Mouse (Mus musculus) left cerebral cortex, adult 18-20 months (tissue): Measurements from ENCODE around the gene Hsd11b2. TPM values are rescaled to one million over a fixed set of nuclear protein-coding genes. Genes with fewer than 3 reads are reported as not detected.
A peak's percentile ranks its signal among the peaks of the same experiment; 100 is the strongest.
"Not testable (repeated sequence)": the region's sequence is repeated elsewhere in the genome, so short reads cannot be mapped to it uniquely, and the experiment has no call there.

ENCODE experiments used
- DNase-seq, 2 experiments: peaks; one replicate each; pipeline ENCODE4 v3.0.0; 2021 to 2022; ENCODE audit warnings: low spot score in 2 of 2, mixed read lengths in 1 of 2
- total RNA-seq, 2 experiments: library from RNA; stranded (reverse); gene quantifications; 2 replicates each; pipeline ENCODE4 v1.2.3; 2021

The Hsd11b2 gene
- total RNA-seq, 2 experiments from 2014 or later, result not detected

- DNase-seq, result no peak
Observed at GRCm38 (mm10) chr8:105552032-105552431, 33.5 kb downstream of the Hsd11b2 start.

GRCm38 (mm10) chr8:105552824-105553223 lies 34.3 kb downstream of the Hsd11b2 start:
- no peak for DNase-seq

GRCm38 (mm10) chr8:105554087-105554486 lies 35.5 kb downstream of the Hsd11b2 start:
- peak; percentile 58 to 69 for DNase-seq

GRCm38 (mm10) chr8:105555230-105555629 lies 36.7 kb downstream of the Hsd11b2 start:
- no peak for DNase-seq

- DNase-seq, result no peak
Observed at GRCm38 (mm10) chr8:105562863-105563262, 44.3 kb downstream of the Hsd11b2 start.

GRCm38 (mm10) chr8:105563871-105564270 lies 45.3 kb downstream of the Hsd11b2 start:
- DNase-seq, result no peak

GRCm38 (mm10) chr8:105564573-105565229 lies 46.1 kb downstream of the Hsd11b2 start:
- DNase-seq, result not testable (repeated sequence)

DNA sequence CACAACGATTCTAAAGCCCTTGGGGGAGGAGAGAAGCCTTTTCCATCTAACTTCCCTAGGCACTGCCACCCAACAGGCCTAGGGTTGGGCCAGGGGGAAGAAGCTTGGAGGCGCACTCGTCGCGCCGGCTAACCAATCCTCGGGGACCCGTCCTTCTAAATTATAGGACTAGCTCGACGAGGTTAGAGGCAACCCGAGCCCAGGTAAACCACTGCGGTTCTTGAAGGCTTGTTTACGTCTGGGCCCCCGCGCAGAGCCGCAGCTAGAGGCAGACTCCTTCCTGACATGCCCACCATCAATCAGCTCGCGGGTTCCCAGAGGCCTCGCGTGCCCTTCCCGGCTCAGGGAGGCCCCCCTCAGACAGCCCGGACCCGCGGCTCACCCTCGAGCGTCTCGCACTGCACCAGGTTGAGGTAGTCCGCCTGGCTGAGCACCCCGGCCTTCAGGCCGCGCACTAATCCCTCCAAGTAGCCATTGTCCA lies 46.9 kb downstream of the Hsd11b2 start:
- peak in 1 of 2 experiments; percentile 21 for DNase-seq

DNA sequence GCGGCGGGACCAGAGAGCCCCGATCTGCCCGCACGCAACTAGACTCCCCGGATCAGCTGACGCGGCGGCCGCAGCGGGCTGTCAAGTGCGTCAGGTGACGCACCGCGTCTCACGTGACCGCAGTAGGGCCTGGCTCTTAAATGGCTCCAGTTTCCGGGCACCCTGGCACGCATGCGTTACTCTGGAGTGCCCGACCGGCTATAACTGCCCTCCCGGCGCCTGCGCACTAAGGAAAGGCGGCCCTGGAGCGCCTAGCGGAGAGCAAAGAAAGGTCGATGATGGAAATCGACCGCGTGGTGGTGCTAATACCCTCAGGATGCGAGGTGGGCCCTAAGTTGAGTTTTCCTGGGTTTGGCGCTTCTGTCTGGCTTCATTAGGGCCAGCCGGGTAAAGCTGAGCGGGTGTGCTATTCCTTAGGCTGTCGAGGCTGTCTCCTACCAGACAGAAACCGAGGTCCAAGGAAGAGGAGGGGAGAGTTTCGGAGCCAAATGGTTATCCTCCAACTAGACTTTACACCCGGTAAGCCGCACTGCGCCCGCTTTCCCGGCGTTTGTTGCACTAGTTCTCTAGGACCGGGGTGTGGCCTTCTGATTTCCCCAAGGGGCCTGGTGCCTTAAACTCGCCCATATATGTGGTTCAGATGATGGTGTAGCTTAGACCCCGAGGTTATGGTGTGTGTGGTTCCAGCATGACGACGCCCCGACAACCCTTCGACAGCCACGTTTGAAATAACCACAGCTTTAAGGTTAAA lies 47.6 kb downstream of the Hsd11b2 start, which contains the start of gene Atp6v0d1:
Gene Atp6v0d1 (minus strand): TSS at position 96 of the 751 bp plus-strand sequence.
- peak; percentile 99 to 100 for DNase-seq

- DNase-seq, result no peak
Observed at GRCm38 (mm10) chr8:105566703-105567595, 48.4 kb downstream of the Hsd11b2 start.

DNA sequence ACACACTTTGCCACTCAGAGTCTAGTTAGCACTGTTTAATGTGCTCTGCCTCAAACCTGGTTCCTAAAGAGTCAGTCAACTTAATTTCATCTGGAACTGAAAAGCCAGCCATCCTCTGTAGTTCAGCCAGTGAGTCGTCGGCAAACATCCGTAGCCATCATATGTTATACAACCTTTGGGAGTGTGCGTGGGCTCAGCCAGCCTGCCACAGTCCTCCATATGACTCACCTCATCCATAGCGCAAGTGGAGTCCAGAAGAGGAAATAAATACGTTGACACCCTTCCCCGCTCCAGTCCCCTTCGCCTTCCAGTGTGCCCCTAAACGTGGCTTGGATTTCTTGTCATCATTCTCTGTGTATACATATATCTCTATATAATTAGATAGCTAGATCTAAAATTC lies 53.3 kb downstream of the Hsd11b2 start:
- peak; percentile 48 to 68 for DNase-seq

- no peak for DNase-seq
Observed at GRCm38 (mm10) chr8:105573427-105573826, 54.9 kb downstream of the Hsd11b2 start.

Other genes starting within 250 kb of the Hsd11b2 start
- 10 to 100 TPM; 25.6 to 26.5 TPM for gene Hsf4, start 249.0 kb upstream of the Hsd11b2 start, total RNA-seq
- 10 to 100 TPM in 1 of 2 experiments, 1 to 10 TPM in 1; 9.4 to 10.8 TPM for gene Nol3, start 242.6 kb upstream of the Hsd11b2 start, total RNA-seq
- gene 4931428F04Rik, start 228.9 kb upstream of the Hsd11b2 start, total RNA-seq, result 10 to 100 TPM; 22.3 to 27.9 TPM
- gene Exoc3l, start 222.7 kb upstream of the Hsd11b2 start, total RNA-seq, result 1 to 10 TPM; 1.6 TPM
- gene E2f4, start 221.1 kb upstream of the Hsd11b2 start, total RNA-seq, result 10 to 100 TPM; 37.6 to 39.1 TPM
- 1 to 10 TPM; 1.4 to 1.8 TPM for gene Elmo3, start 213.2 kb upstream of the Hsd11b2 start, total RNA-seq
- gene Lrrc29, start 192.5 kb upstream of the Hsd11b2 start, total RNA-seq, result 1 to 10 TPM; 4.5 to 4.8 TPM
- gene Tmem208, start 192.4 kb upstream of the Hsd11b2 start, total RNA-seq, result 10 to 100 TPM; 37.1 to 37.4 TPM
- gene Fhod1, start 170.8 kb upstream of the Hsd11b2 start, total RNA-seq, result 1 to 10 TPM; 3.1 to 3.3 TPM
- 10 to 100 TPM; 31.1 to 35.6 TPM for gene Slc9a5, start 169.9 kb upstream of the Hsd11b2 start, total RNA-seq
- 1 to 10 TPM; 2.1 to 2.2 TPM for gene Plekhg4, start 145.5 kb upstream of the Hsd11b2 start, total RNA-seq
- not detected for gene Kctd19, start 105.3 kb upstream of the Hsd11b2 start, total RNA-seq
- gene Lrrc36, start 105.2 kb upstream of the Hsd11b2 start, total RNA-seq, result under 1 TPM; 0.19 to 0.42 TPM
- 10 to 100 TPM; 47.0 to 48.3 TPM for gene Tppp3, start 47.2 kb upstream of the Hsd11b2 start, total RNA-seq
- gene Zdhhc1, start 21.9 kb upstream of the Hsd11b2 start, total RNA-seq, result 10 to 100 TPM; 41.8 to 42.5 TPM
- gene Atp6v0d1, start 47.3 kb downstream of the Hsd11b2 start, total RNA-seq, result 100 to 1,000 TPM; 306 to 326 TPM
- gene Ripor1, start 86.5 kb downstream of the Hsd11b2 start, total RNA-seq, result 10 to 100 TPM; 70.6 to 84.6 TPM
- gene Ctcf, start 117.8 kb downstream of the Hsd11b2 start, total RNA-seq, result 10 to 100 TPM; 68.0 to 68.4 TPM
- gene Agrp, start 118.6 kb downstream of the Hsd11b2 start, total RNA-seq, result not detected
- 10 to 100 TPM; 60.0 to 64.6 TPM for gene Carmil2, start 167.5 kb downstream of the Hsd11b2 start, total RNA-seq
- gene Acd, start 182.3 kb downstream of the Hsd11b2 start, total RNA-seq, result 10 to 100 TPM; 53.7 to 57.3 TPM
- 10 to 100 TPM; 41.2 to 46.1 TPM for gene Pard6a, start 182.4 kb downstream of the Hsd11b2 start, total RNA-seq
- gene 4933405L10Rik, start 188.9 kb downstream of the Hsd11b2 start, total RNA-seq, result under 1 TPM in 1 of 2 experiments, not detected in 1; 0.49 TPM
- gene Enkd1, start 189.5 kb downstream of the Hsd11b2 start, total RNA-seq, result 10 to 100 TPM in 1 of 2 experiments, 1 to 10 TPM in 1; 9.5 to 11.2 TPM
- 10 to 100 TPM; 23.4 to 23.5 TPM for gene Gfod2, start 239.9 kb downstream of the Hsd11b2 start, total RNA-seq